Mouse (Mus musculus) thymus, adult 2 months (tissue): ENCODE measurements around the gene Fam206a.

ENCODE experiments used
- CTCF ChIP-seq: fragments of 200-500 bp; IDR thresholded peaks from 2 replicates; pipeline ENCODE4 v1.5.1; 2012; ENCODE audit warnings: mild to moderate bottlenecking, control low read depth, low read length, moderate library complexity, borderline replicate concordance; ENCODE audit not compliant: control insufficient read depth, poor library complexity, insufficient read depth; ENCODE audit errors: extremely low read depth
- POLR2A ChIP-seq: fragments of 200-500 bp; IDR thresholded peaks from 2 replicates; pipeline ENCODE4 v1.6.1; 2012; ENCODE audit warnings: mild to moderate bottlenecking, low read length, control low read depth, moderate library complexity; ENCODE audit not compliant: control insufficient read depth, poor library complexity, insufficient read depth; ENCODE audit errors: extremely low read depth

- TF ChIP-seq CTCF (no peak), POLR2A (no peak)
Measured at GRCm38 (mm10) chr4:56850724-56851123, 48.6 kb downstream of the Fam206a start.
